Mouse (Mus musculus): Measurements from ENCODE around the gene Olfr1297.

Gene Olfr1297

GRCm38 (mm10) chr2:111626397-111626796, at the start of gene Olfr1297:
TSS of gene Olfr1297 (minus strand) at chr2:111626497.
- WGBS = 85% methylated on average over 1 of the region's 1 CpGs

- 76% methylated on average over 4 of the region's 4 CpGs for WGBS
Measured at GRCm38 (mm10) chr2:111661119-111661518, 34.8 kb upstream of the Olfr1297 start, which contains the start of gene Olfr1299. TSS of gene Olfr1299 (plus strand) at chr2:111661419.

- WGBS = 92% methylated on average over 1 of the region's 1 CpGs
Measured at GRCm38 (mm10) chr2:111649101-111649500, 22.8 kb upstream of the Olfr1297 start, which contains the start of gene Olfr1298. TSS of gene Olfr1298 (minus strand) at chr2:111649201.

GRCm38 (mm10) chr2:111569581-111569980, 56.7 kb downstream of the Olfr1297 start, which contains the start of gene Olfr1295:
TSS of gene Olfr1295 (minus strand) at chr2:111569681.

Data from cerebral cortex, adult 2 months (tissue).